Mouse (Mus musculus): ENCODE results near the gene Abhd15.

- TF ChIP-seq CTCF (IDR thresholded peaks at IDR 0.05; ENCODE audit: control insufficient read depth, insufficient read depth, insufficient read length) (no peak), CEBPB (IDR thresholded peaks at IDR 0.05; ENCODE audit: low read depth) (no peak)
Observed at GRCm38 (mm10) chr11:77507426-77507825, 7.5 kb upstream of the Abhd15 start.

Measured in C2C12 (cell line).